Mouse (Mus musculus): ENCODE measurements around the gene 1110008L16Rik.

GRCm38 (mm10) chr12:55365083-55365482 lies 65.7 kb downstream of the 1110008L16Rik start:
- TF ChIP-seq CTCF (conservative IDR thresholded peaks at IDR 0.05; ENCODE audit: low read length) = no peak
- no peak for TF ChIP-seq NANOG (IDR thresholded peaks at IDR 0.05; ENCODE audit: borderline replicate concordance, low read length)
- no peak for TF ChIP-seq POU5F1 (IDR thresholded peaks at IDR 0.05; ENCODE audit: borderline replicate concordance, low read length)
